Mouse (Mus musculus): ENCODE results near the gene Esp18. TPM values are rescaled to one million over a fixed set of nuclear protein-coding genes. Genes with fewer than 3 reads are reported as not detected.

Esp18 gene
- polyA plus RNA-seq (2014; fragmentation: Illumina TruSeq; extraction: RNeasy Lipid Tissue Mini Kit (QIAGEN cat#74804); ENCODE audit: low read depth, low replicate concordance), result not detected

DNA sequence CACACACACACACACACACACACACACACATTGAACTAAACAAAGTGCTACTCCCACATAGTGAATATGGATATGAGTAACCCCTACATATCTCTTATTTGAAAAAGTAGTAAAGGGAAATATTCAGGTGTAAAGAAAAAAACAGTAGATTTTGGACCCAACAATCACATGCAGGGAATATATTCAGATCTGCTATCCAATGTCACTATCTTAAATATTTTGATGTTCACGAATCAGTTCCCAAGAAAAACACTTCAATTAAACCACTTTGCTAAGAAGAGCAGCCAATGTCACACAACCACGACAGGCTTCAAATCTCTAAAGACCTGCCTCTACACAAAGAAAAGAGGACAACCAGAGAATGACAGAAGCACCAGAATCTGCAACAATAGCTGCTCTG, at the start of gene Esp18:
Esp18 (plus strand) TSS at position 301 of the 400 bp plus-strand sequence.

Other genes starting within 250 kb of the Esp18 start
- not detected for gene Esp16, start 129.8 kb downstream of the Esp18 start, polyA plus RNA-seq (2014; fragmentation: Illumina TruSeq; extraction: RNeasy Lipid Tissue Mini Kit (QIAGEN cat#74804); ENCODE audit: low read depth, low replicate concordance)
- gene Esp15, start 234.6 kb downstream of the Esp18 start, polyA plus RNA-seq (2014; fragmentation: Illumina TruSeq; extraction: RNeasy Lipid Tissue Mini Kit (QIAGEN cat#74804); ENCODE audit: low read depth, low replicate concordance), result not detected